Mouse (Mus musculus) heart, embryonic 12.5 days (tissue): Measurements from ENCODE around the gene Cryzl2. TPM values are rescaled to one million over a fixed set of nuclear protein-coding genes. Genes with fewer than 3 reads are reported as not detected.

Experiments used
- ATAC-seq: fragments of 200-750 bp; cut with Nextera tagmentation; 2 replicates; pipeline ENCODE4 v1.8.0; 2017; ENCODE audit warnings: moderate TSS enrichment, moderate library complexity; ENCODE audit not compliant: insufficient number of reproducible peaks, low FRiP score
- H3K27ac ChIP-seq: fragments of 300-500 bp; sonication (generic); 2 replicates; pipeline ENCODE4 v1.5.1; 2016; ENCODE audit warnings: mild to moderate bottlenecking, moderate library complexity; ENCODE audit not compliant: poor library complexity, severe bottlenecking
- H3K27me3 ChIP-seq: fragments of 300-500 bp; sonication (generic); replicated peaks from 2 replicates; pipeline ENCODE4 v1.6.1; 2016; ENCODE audit warnings: mild to moderate bottlenecking, moderate library complexity
- H3K36me3 ChIP-seq: fragments of 300-500 bp; sonication (generic); 2 replicates; pipeline ENCODE4 v1.6.1; 2016; ENCODE audit warnings: mild to moderate bottlenecking, moderate library complexity
- H3K4me1 ChIP-seq: fragments of 300-500 bp; sonication (generic); replicated peaks from 2 replicates; pipeline ENCODE4 v1.6.1; 2016; ENCODE audit warnings: mild to moderate bottlenecking
- H3K4me2 ChIP-seq: fragments of 300-500 bp; sonication (generic); 2 replicates; pipeline ENCODE4 v1.6.1; 2016; ENCODE audit warnings: mild to moderate bottlenecking, moderate library complexity
- H3K4me3 ChIP-seq: fragments of 300-500 bp; sonication (generic); 2 replicates; pipeline ENCODE4 v1.5.1; 2016; ENCODE audit warnings: mild to moderate bottlenecking
- H3K9ac ChIP-seq: fragments of 300-500 bp; sonication (generic); 2 replicates; pipeline ENCODE4 v1.6.1; 2016; ENCODE audit warnings: mild to moderate bottlenecking, moderate library complexity
- H3K9me3 ChIP-seq: fragments of 300-500 bp; sonication (generic); replicated peaks from 2 replicates; pipeline ENCODE4 v1.6.1; 2016; ENCODE audit warnings: mild to moderate bottlenecking, moderate library complexity
- WGBS: fragments of 180-500 bp; shearing (Covaris S2); methylation state at CpG from one replicate; pipeline ENCODE4 v1.1.7; 2016; 5-methylcytosine and 5-hydroxymethylcytosine counted together
- polyA plus RNA-seq: library from polyadenylated mRNA; unstranded; fragments of >200 nt; fragmentation: Nextera tagmentation; extraction: Ambion mirVana; gene quantifications from 2 replicates; pipeline ENCODE4 v1.2.1, GENCODE M21; 2016

Gene Cryzl2
- 28.4 and 29.7 TPM in 2 replicates for polyA plus RNA-seq

- ATAC-seq, result peak; percentile 92
- Histone ChIP-seq H3K36me3 (0 out of 2 replicates have a peak, but pooled peaks cover 2% of the 10 kb centered on the region), H3K4me1 (peaks cover 8% of the 10 kb centered on the region), H3K27me3 (no peaks in the 10 kb centered on the region), H3K4me3 (peak within 1 kb of the TSS; percentile 64), H3K9ac (peak within 1 kb of the TSS; percentile 81), H3K9me3 (no peaks in the 10 kb centered on the region), H3K4me2 (peak within 1 kb of the TSS; percentile 88), H3K27ac (peak within 1 kb of the TSS; percentile 36; the same call in 1 of the 2 replicates)
- 9% methylated on average over 28 of the region's 29 CpGs for WGBS
Measured at GRCm38 (mm10) chr1:157458421-157459208, at the start of gene Cryzl2. Gene Cryzl2, plus strand, starts transcription at chr1:157458577.

GRCm38 (mm10) chr1:157409648-157410047, 48.7 kb upstream of the Cryzl2 start:
- Histone ChIP-seq H3K27ac (no peak overlapping the region), H3K9ac (no peak overlapping the region), H3K4me1 (peaks cover 14% of the 10 kb centered on the region), H3K9me3 (no peaks in the 10 kb centered on the region), H3K4me3 (no peak overlapping the region), H3K36me3 (peaks cover under 1% of the 10 kb centered on the region; the same call in 1 of the 2 replicates), H3K27me3 (no peaks in the 10 kb centered on the region), H3K4me2 (no peak overlapping the region)
- WGBS, result 73% methylated on average over 2 of the region's 2 CpGs
- no peak for ATAC-seq

GRCm38 (mm10) chr1:157410937-157411336, 47.4 kb upstream of the Cryzl2 start:
- Histone ChIP-seq H3K9ac (peak overlapping the region; percentile 83), H3K4me2 (peak overlapping the region; percentile 78), H3K4me3 (peak overlapping the region; percentile 80), H3K27ac (peak overlapping the region; percentile 95; the same call in 1 of the 2 replicates), H3K27me3 (no peaks in the 10 kb centered on the region), H3K9me3 (no peaks in the 10 kb centered on the region), H3K36me3 (peaks cover 3% of the 10 kb centered on the region; the same call in 1 of the 2 replicates), H3K4me1 (peaks cover 20% of the 10 kb centered on the region)
- WGBS, result 8% methylated on average over 8 of the region's 8 CpGs
- no peak for ATAC-seq

GRCm38 (mm10) chr1:157411341-157411710, 47.1 kb upstream of the Cryzl2 start:
- H3K4me2 ChIP-seq, result peak overlapping the region; percentile 78

GRCm38 (mm10) chr1:157411711-157412380, 46.5 kb upstream of the Cryzl2 start:
- no peaks in the 10 kb centered on the region for H3K9me3 ChIP-seq
- H3K4me2 ChIP-seq, result peak overlapping the region; percentile 78
- peaks cover 25% of the 10 kb centered on the region for H3K4me1 ChIP-seq
- H3K27ac ChIP-seq, result peak overlapping the region; percentile 95
- peak; percentile 90 for ATAC-seq
- H3K4me3 ChIP-seq, result peak overlapping the region; percentile 80
- H3K9ac ChIP-seq, result peak overlapping the region; percentile 83
- H3K27me3 ChIP-seq, result no peaks in the 10 kb centered on the region
- under 1% methylated on average over 75 of the region's 85 CpGs for WGBS
- peaks cover 3% of the 10 kb centered on the region; the same call in 1 of the 2 replicates for H3K36me3 ChIP-seq

More at GRCm38 (mm10) chr1:157411341-157411710, 47.1 kb upstream of the Cryzl2 start:
- H3K4me1 ChIP-seq, result peaks cover 22% of the 10 kb centered on the region
- H3K9me3 ChIP-seq, result no peaks in the 10 kb centered on the region
- H3K9ac ChIP-seq, result peak overlapping the region; percentile 83
- peak overlapping the region; percentile 80 for H3K4me3 ChIP-seq
- peaks cover 3% of the 10 kb centered on the region; the same call in 1 of the 2 replicates for H3K36me3 ChIP-seq
- no peaks in the 10 kb centered on the region for H3K27me3 ChIP-seq
- ATAC-seq, result no peak
- WGBS, result 1% methylated on average over 4 of the region's 4 CpGs
- peak overlapping the region; percentile 95 for H3K27ac ChIP-seq

GRCm38 (mm10) chr1:157412454-157413369, 45.7 kb upstream of the Cryzl2 start, which contains the start of gene Rasal2:
Gene Rasal2, minus strand, starts transcription at chr1:157412595.
- Histone ChIP-seq H3K9ac (peak within 1 kb of the TSS; percentile 83), H3K27ac (peak within 1 kb of the TSS; percentile 95), H3K27me3 (no peaks in the 10 kb centered on the region), H3K4me1 (peaks cover 31% of the 10 kb centered on the region), H3K4me3 (peak within 1 kb of the TSS; percentile 80), H3K9me3 (no peaks in the 10 kb centered on the region), H3K36me3 (peaks cover 3% of the 10 kb centered on the region; the same call in 1 of the 2 replicates), H3K4me2 (peak within 1 kb of the TSS; percentile 78)
- 1% methylated on average over 62 of the region's 62 CpGs for WGBS
- ATAC-seq, result peak; percentile 92

GRCm38 (mm10) chr1:157415771-157416170, 42.6 kb upstream of the Cryzl2 start:
- ATAC-seq, result no peak
- peaks cover 29% of the 10 kb centered on the region for H3K4me1 ChIP-seq
- H3K27me3 ChIP-seq, result no peaks in the 10 kb centered on the region
- H3K36me3 ChIP-seq, result peaks cover 12% of the 10 kb centered on the region
- H3K27ac ChIP-seq, result peak overlapping the region; percentile 45; the same call in 1 of the 2 replicates
- no peaks in the 10 kb centered on the region for H3K9me3 ChIP-seq
- WGBS, result 58% methylated on average over 3 of the region's 3 CpGs
- no peak overlapping the region for H3K4me3 ChIP-seq
- H3K4me2 ChIP-seq, result no peak overlapping the region
- H3K9ac ChIP-seq, result no peak overlapping the region

GRCm38 (mm10) chr1:157416628-157417027, 41.7 kb upstream of the Cryzl2 start:
- H3K27ac ChIP-seq, result no peak overlapping the region
- H3K4me3 ChIP-seq, result no peak overlapping the region
- ATAC-seq, result no peak
- H3K9ac ChIP-seq, result no peak overlapping the region
- 69% methylated on average over 2 of the region's 2 CpGs for WGBS
- no peaks in the 10 kb centered on the region for H3K9me3 ChIP-seq
- H3K27me3 ChIP-seq, result no peaks in the 10 kb centered on the region
- peaks cover 25% of the 10 kb centered on the region for H3K4me1 ChIP-seq
- peaks cover 12% of the 10 kb centered on the region for H3K36me3 ChIP-seq
- no peak overlapping the region for H3K4me2 ChIP-seq

GRCm38 (mm10) chr1:157417414-157417813, 41.0 kb upstream of the Cryzl2 start:
- WGBS, result 8% methylated on average over 3 of the region's 3 CpGs
- no peak overlapping the region for H3K4me3 ChIP-seq
- peak overlapping the region; percentile 46; the same call in 1 of the 2 replicates for H3K27ac ChIP-seq
- no peak for ATAC-seq
- H3K36me3 ChIP-seq, result peaks cover 12% of the 10 kb centered on the region
- no peaks in the 10 kb centered on the region for H3K27me3 ChIP-seq
- no peak overlapping the region for H3K9ac ChIP-seq
- H3K4me1 ChIP-seq, result peaks cover 25% of the 10 kb centered on the region
- H3K4me2 ChIP-seq, result no peak overlapping the region; the same call in 1 of the 2 replicates
- no peaks in the 10 kb centered on the region for H3K9me3 ChIP-seq

- ATAC-seq, result no peak
Measured at GRCm38 (mm10) chr1:157417861-157418260, 40.5 kb upstream of the Cryzl2 start.

More at GRCm38 (mm10) chr1:157417861-157418260, 40.5 kb upstream of the Cryzl2 start:
- Histone ChIP-seq H3K27ac (peak overlapping the region; percentile 46), H3K4me2 (peak overlapping the region; percentile 32), H3K4me1 (peaks cover 25% of the 10 kb centered on the region), H3K9me3 (no peaks in the 10 kb centered on the region), H3K4me3 (no peak overlapping the region), H3K36me3 (peaks cover 12% of the 10 kb centered on the region), H3K27me3 (no peaks in the 10 kb centered on the region), H3K9ac (no peak overlapping the region)
- 33% methylated on average over 7 of the region's 7 CpGs for WGBS
